Mouse (Mus musculus) lung, postnatal 10 days (tissue): ENCODE results near the gene Dctn2.
"Not testable (repeated sequence)": the region's sequence is repeated elsewhere in the genome, so short reads cannot be mapped to it uniquely, and the experiment has no call there.

Experiments
- DNase-seq: peaks from one replicate; pipeline ENCODE4 v3.0.0; 2021

Gene Dctn2

GRCm38 (mm10) chr10:127290307-127290929, 24.2 kb downstream of the Dctn2 start:
- DNase-seq: peak; percentile 100

- peak; percentile 78 for DNase-seq
These were observed 25.0 kb downstream of the Dctn2 start for GRCm38 (mm10) chr10:127290930-127291880.

GRCm38 (mm10) chr10:127291881-127292638, 25.9 kb downstream of the Dctn2 start:
- no peak for DNase-seq

- DNase-seq: peak; percentile 70
These were observed 26.9 kb downstream of the Dctn2 start for GRCm38 (mm10) chr10:127292987-127293538.

GRCm38 (mm10) chr10:127293590-127294113, 27.5 kb downstream of the Dctn2 start:
- DNase-seq: no peak

- DNase-seq: no peak
These were observed 28.8 kb downstream of the Dctn2 start for GRCm38 (mm10) chr10:127294895-127295510.

- DNase-seq: no peak
These were observed 30.0 kb downstream of the Dctn2 start for GRCm38 (mm10) chr10:127295986-127296794.

- DNase-seq: no peak
These were observed 31.1 kb downstream of the Dctn2 start for GRCm38 (mm10) chr10:127297015-127297871.

GRCm38 (mm10) chr10:127300361-127300760, 34.2 kb downstream of the Dctn2 start:
- DNase-seq: no peak

GRCm38 (mm10) chr10:127303136-127303535, 37.0 kb downstream of the Dctn2 start:
- no peak for DNase-seq

GRCm38 (mm10) chr10:127309167-127309566, 43.0 kb downstream of the Dctn2 start:
- DNase-seq: not testable (repeated sequence)

GRCm38 (mm10) chr10:127310523-127311475, 44.6 kb downstream of the Dctn2 start:
- DNase-seq: peak; percentile 63

GRCm38 (mm10) chr10:127311476-127312355, 45.5 kb downstream of the Dctn2 start, which contains the start of gene Mars:
Gene Mars, minus strand, starts transcription at chr10:127311786.
- peak; percentile 97 for DNase-seq

- DNase-seq: peak; percentile 93
These were observed 46.1 kb downstream of the Dctn2 start for GRCm38 (mm10) chr10:127312356-127312676.

- DNase-seq: no peak
These were observed 46.7 kb downstream of the Dctn2 start for GRCm38 (mm10) chr10:127312858-127313257.

GRCm38 (mm10) chr10:127313516-127313915, 47.3 kb downstream of the Dctn2 start:
- not testable (repeated sequence) for DNase-seq

GRCm38 (mm10) chr10:127314950-127315349, 48.8 kb downstream of the Dctn2 start:
- DNase-seq: not testable (repeated sequence)

- no peak for DNase-seq
These were observed 51.1 kb downstream of the Dctn2 start for GRCm38 (mm10) chr10:127317277-127317676.
